Mouse (Mus musculus) bone marrow macrophage, adult 2 months (primary cell): ENCODE measurements at regions not wholly inside any gene's neighbourhood (a gene's known extent, or its start where the extent isn't known, plus 50 kb on each side); places are given as distances from the start of the nearest gene placed in this dataset.

Experiments
- CTCF ChIP-seq: IDR thresholded peaks from 2 replicates; pipeline ENCODE4 v1.5.1; 2012; ENCODE audit warnings: low read depth, mild to moderate bottlenecking, low read length, moderate library complexity
- POLR2A ChIP-seq: IDR thresholded peaks from 2 replicates; pipeline ENCODE4 v1.6.1; 2012; ENCODE audit warnings: mild to moderate bottlenecking, low read depth, low read length, borderline replicate concordance

DNA sequence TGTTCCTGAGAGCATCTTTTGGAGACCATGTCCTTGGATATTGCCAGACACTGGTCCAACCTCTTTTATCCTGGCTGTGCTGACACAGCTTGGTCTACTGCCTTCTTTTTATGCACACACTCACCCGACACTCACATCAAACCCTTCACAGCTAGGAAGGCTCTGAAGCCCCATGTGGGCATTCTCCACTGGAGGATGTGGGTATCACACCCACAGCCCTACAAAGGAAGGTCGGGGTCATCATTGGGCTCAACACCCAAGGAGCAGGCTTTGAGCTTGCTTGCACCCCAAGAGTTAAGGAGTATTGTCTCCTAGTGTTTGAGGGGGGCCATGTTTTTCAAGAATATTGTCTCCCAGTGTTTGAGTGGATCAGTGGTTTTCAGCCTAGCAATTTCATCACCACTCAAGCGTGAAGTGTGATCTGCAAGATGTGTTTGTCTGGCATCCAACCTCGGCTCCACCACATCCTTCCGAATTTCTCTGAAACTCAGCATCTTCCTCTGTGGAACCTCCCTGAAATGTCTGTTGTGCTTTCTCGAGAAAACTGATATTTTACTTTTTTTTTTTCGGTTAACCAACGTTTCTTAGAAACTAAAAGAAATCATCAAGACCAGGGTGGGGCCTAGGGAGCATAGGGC lies 297.2 kb upstream of the Zmiz1 start:
- TF ChIP-seq CTCF: no peak
- TF ChIP-seq POLR2A: no peak
